Mouse (Mus musculus): ENCODE results near the gene Efnb2.

- TF ChIP-seq MAFK (IDR thresholded peaks at IDR 0.05; ENCODE audit: insufficient read depth, low read depth, low read length) (no peak), ZC3H11A (IDR thresholded peaks at IDR 0.05; ENCODE audit: borderline replicate concordance, low read depth, low read length) (no peak), HCFC1 (IDR thresholded peaks at IDR 0.05; ENCODE audit: borderline replicate concordance, insufficient read depth, low read length) (no peak), CHD2 (IDR thresholded peaks at IDR 0.05; ENCODE audit: low read depth, low read length) (no peak), ZNF384 (IDR thresholded peaks at IDR 0.05; ENCODE audit: low read depth, low read length) (no peak)
Observed at GRCm38 (mm10) chr8:8593812-8594211, 67.2 kb downstream of the Efnb2 start.
